Mouse (Mus musculus): Measurements from ENCODE around the gene Mybphl. TPM values are rescaled to one million over a fixed set of nuclear protein-coding genes. Genes with fewer than 3 reads are reported as not detected.

Mybphl gene
- total RNA-seq, 1 experiment: not detected

- Histone ChIP-seq H3K9ac (ENCODE audit: insufficient read depth, low read depth, low read length, poor library complexity, severe bottlenecking) (no peak overlapping the region), H3K27ac (ENCODE audit: insufficient read depth, low read depth, low read length, poor library complexity, severe bottlenecking) (no peak overlapping the region)
- in situ Hi-C loops (cut with MboI; ENCODE audit: low sequenced_read_pairs in 2 of 2, unreplicated experiment in 2 of 2): no loop called here
Measured at GRCm38 (mm10) chr3:108322962-108323361, 41.7 kb upstream of the Mybphl start.

GRCm38 (mm10) chr3:108324837-108325236 lies 39.9 kb upstream of the Mybphl start:
- no peak for TF ChIP-seq ZC3H11A (IDR thresholded peaks at IDR 0.05; ENCODE audit: borderline replicate concordance, low read depth, low read length)
- Histone ChIP-seq H3K9ac (ENCODE audit: insufficient read depth, low read depth, low read length, poor library complexity, severe bottlenecking) (no peak overlapping the region), H3K4me3 (ENCODE audit: insufficient read depth in 1 of 2, low read depth in 1 of 2, low read length in 2 of 2, poor library complexity in 1 of 2, severe bottlenecking in 1 of 2) (no peak overlapping the region), H3K36me3 (ENCODE audit: control insufficient read depth, insufficient read depth, low read length, poor library complexity, severe bottlenecking) (no peaks in the 10 kb centered on the region), H3K27ac (ENCODE audit: insufficient read depth, low read depth, low read length, poor library complexity, severe bottlenecking) (no peak overlapping the region), H3K4me1 (ENCODE audit: control insufficient read depth in 2 of 2, insufficient read depth in 2 of 2, low read length in 2 of 2, poor library complexity in 1 of 2) (peaks cover 3 to 6% of the 10 kb centered on the region in 2 experiments; a peak in 2 of 4 replicates), H3K9me3 (ENCODE audit: control insufficient read depth, insufficient read depth, low read depth, low read length) (no peaks in the 10 kb centered on the region)
- in situ Hi-C loops (cut with MboI; ENCODE audit: low sequenced_read_pairs in 2 of 2, unreplicated experiment in 2 of 2): no loop called here
- no peak for DNase-seq (ENCODE audit: low read depth, low spot score)

More at GRCm38 (mm10) chr3:108322962-108323361, 41.7 kb upstream of the Mybphl start:
- Histone ChIP-seq H3K4me1 (ENCODE audit: control insufficient read depth in 2 of 2, insufficient read depth in 2 of 2, low read length in 2 of 2, poor library complexity in 1 of 2) (peaks cover 7 to 14% of the 10 kb centered on the region in 2 experiments; a peak in 2 of 4 replicates), H3K9me3 (ENCODE audit: control insufficient read depth, insufficient read depth, low read depth, low read length) (no peaks in the 10 kb centered on the region), H3K4me3 (ENCODE audit: insufficient read depth in 1 of 2, low read depth in 1 of 2, low read length in 2 of 2, poor library complexity in 1 of 2, severe bottlenecking in 1 of 2) (no peak overlapping the region), H3K36me3 (ENCODE audit: control insufficient read depth, insufficient read depth, low read length, poor library complexity, severe bottlenecking) (no peaks in the 10 kb centered on the region)
- TF ChIP-seq ZC3H11A (IDR thresholded peaks at IDR 0.05; ENCODE audit: borderline replicate concordance, low read depth, low read length): no peak
- no peak for TF ChIP-seq HCFC1 (IDR thresholded peaks at IDR 0.05; ENCODE audit: borderline replicate concordance, insufficient read depth, low read length)
- no peak for TF ChIP-seq ZNF384 (IDR thresholded peaks at IDR 0.05; ENCODE audit: low read depth, low read length)
- TF ChIP-seq CHD2 (IDR thresholded peaks at IDR 0.05; ENCODE audit: low read depth, low read length): no peak
- TF ChIP-seq MAFK (IDR thresholded peaks at IDR 0.05; ENCODE audit: insufficient read depth, low read depth, low read length): no peak
- no peak for DNase-seq (ENCODE audit: low read depth, low spot score)

GRCm38 (mm10) chr3:108325521-108325920 lies 39.2 kb upstream of the Mybphl start:
- no peak overlapping the region for H3K4me3 ChIP-seq (ENCODE audit: insufficient read depth in 1 of 2, low read depth in 1 of 2, low read length in 2 of 2, poor library complexity in 1 of 2, severe bottlenecking in 1 of 2)
- DNase-seq (ENCODE audit: low read depth, low spot score): no peak
- H3K36me3 ChIP-seq (ENCODE audit: control insufficient read depth, insufficient read depth, low read length, poor library complexity, severe bottlenecking): no peaks in the 10 kb centered on the region
- H3K9ac ChIP-seq (ENCODE audit: insufficient read depth, low read depth, low read length, poor library complexity, severe bottlenecking): no peak overlapping the region
- no peak for TF ChIP-seq MAFK (IDR thresholded peaks at IDR 0.05; ENCODE audit: insufficient read depth, low read depth, low read length)
- no peak for TF ChIP-seq ZNF384 (IDR thresholded peaks at IDR 0.05; ENCODE audit: low read depth, low read length)
- no peak for TF ChIP-seq ZC3H11A (IDR thresholded peaks at IDR 0.05; ENCODE audit: borderline replicate concordance, low read depth, low read length)
- no peak for TF ChIP-seq HCFC1 (IDR thresholded peaks at IDR 0.05; ENCODE audit: borderline replicate concordance, insufficient read depth, low read length)
- TF ChIP-seq CHD2 (IDR thresholded peaks at IDR 0.05; ENCODE audit: low read depth, low read length): no peak
- peaks cover 0 to 3% of the 10 kb centered on the region in 2 experiments; a peak in 1 of 4 replicates for H3K4me1 ChIP-seq (ENCODE audit: control insufficient read depth in 2 of 2, insufficient read depth in 2 of 2, low read length in 2 of 2, poor library complexity in 1 of 2)
- H3K9me3 ChIP-seq (ENCODE audit: control insufficient read depth, insufficient read depth, low read depth, low read length): no peaks in the 10 kb centered on the region
- no peak overlapping the region for H3K27ac ChIP-seq (ENCODE audit: insufficient read depth, low read depth, low read length, poor library complexity, severe bottlenecking)
- in situ Hi-C loops (cut with MboI; ENCODE audit: low sequenced_read_pairs in 2 of 2, unreplicated experiment in 2 of 2): no loop called here

GRCm38 (mm10) chr3:108327275-108327674 lies 37.4 kb upstream of the Mybphl start:
- peaks cover 0 to 3% of the 10 kb centered on the region in 2 experiments; a peak in 1 of 4 replicates for H3K4me1 ChIP-seq (ENCODE audit: control insufficient read depth in 2 of 2, insufficient read depth in 2 of 2, low read length in 2 of 2, poor library complexity in 1 of 2)
- peaks cover 2% of the 10 kb centered on the region; the same call in 1 of the 2 replicates for H3K36me3 ChIP-seq (ENCODE audit: control insufficient read depth, insufficient read depth, low read length, poor library complexity, severe bottlenecking)
- in situ Hi-C loops (cut with MboI; ENCODE audit: low sequenced_read_pairs in 2 of 2, unreplicated experiment in 2 of 2): no loop called here
- no peak overlapping the region for H3K4me3 ChIP-seq (ENCODE audit: insufficient read depth in 1 of 2, low read depth in 1 of 2, low read length in 2 of 2, poor library complexity in 1 of 2, severe bottlenecking in 1 of 2)
- no peak for TF ChIP-seq CHD2 (IDR thresholded peaks at IDR 0.05; ENCODE audit: low read depth, low read length)
- no peak overlapping the region for H3K27ac ChIP-seq (ENCODE audit: insufficient read depth, low read depth, low read length, poor library complexity, severe bottlenecking)
- H3K9ac ChIP-seq (ENCODE audit: insufficient read depth, low read depth, low read length, poor library complexity, severe bottlenecking): no peak overlapping the region
- no peaks in the 10 kb centered on the region for H3K9me3 ChIP-seq (ENCODE audit: control insufficient read depth, insufficient read depth, low read depth, low read length)
- no peak for DNase-seq (ENCODE audit: low read depth, low spot score)

- no peak overlapping the region for H3K27ac ChIP-seq (ENCODE audit: insufficient read depth, low read depth, low read length, poor library complexity, severe bottlenecking)
- no peak for DNase-seq (ENCODE audit: low read depth, low spot score)
- in situ Hi-C loops (cut with MboI; ENCODE audit: low sequenced_read_pairs in 2 of 2, unreplicated experiment in 2 of 2): no loop called here
- no peak overlapping the region for H3K9ac ChIP-seq (ENCODE audit: insufficient read depth, low read depth, low read length, poor library complexity, severe bottlenecking)
- H3K9me3 ChIP-seq (ENCODE audit: control insufficient read depth, insufficient read depth, low read depth, low read length): no peaks in the 10 kb centered on the region
- H3K4me3 ChIP-seq (ENCODE audit: insufficient read depth in 1 of 2, low read depth in 1 of 2, low read length in 2 of 2, poor library complexity in 1 of 2, severe bottlenecking in 1 of 2): no peak overlapping the region
- peaks cover 0 to 2% of the 10 kb centered on the region in 2 experiments; a peak in 1 of 4 replicates for H3K4me1 ChIP-seq (ENCODE audit: control insufficient read depth in 2 of 2, insufficient read depth in 2 of 2, low read length in 2 of 2, poor library complexity in 1 of 2)
- peaks cover 5% of the 10 kb centered on the region for H3K36me3 ChIP-seq (ENCODE audit: control insufficient read depth, insufficient read depth, low read length, poor library complexity, severe bottlenecking)
- no peak for TF ChIP-seq ZNF384 (IDR thresholded peaks at IDR 0.05; ENCODE audit: low read depth, low read length)
- no peak for TF ChIP-seq MAFK (IDR thresholded peaks at IDR 0.05; ENCODE audit: insufficient read depth, low read depth, low read length)
- TF ChIP-seq ZC3H11A (IDR thresholded peaks at IDR 0.05; ENCODE audit: borderline replicate concordance, low read depth, low read length): no peak
- TF ChIP-seq CHD2 (IDR thresholded peaks at IDR 0.05; ENCODE audit: low read depth, low read length): no peak
- TF ChIP-seq HCFC1 (IDR thresholded peaks at IDR 0.05; ENCODE audit: borderline replicate concordance, insufficient read depth, low read length): no peak
Measured at GRCm38 (mm10) chr3:108327916-108328315, 36.8 kb upstream of the Mybphl start.
